Mouse (Mus musculus) testis, adult 2 months (tissue): ENCODE results near the gene Tnnt3. TPM values are rescaled to one million over a fixed set of nuclear protein-coding genes. Genes with fewer than 3 reads are reported as not detected.

ENCODE experiments used
- H3K27ac ChIP-seq: fragments of 200-500 bp; 2 replicates; pipeline ENCODE4 v1.5.1; 2012; ENCODE audit warnings: low read depth, low read length; ENCODE audit not compliant: control insufficient read depth, insufficient read depth
- H3K27me3 ChIP-seq: fragments of 200-500 bp; 2 replicates; pipeline ENCODE4 v1.6.1; 2012; ENCODE audit warnings: mild to moderate bottlenecking, low read length, moderate library complexity; ENCODE audit not compliant: control insufficient read depth, insufficient read depth
- H3K36me3 ChIP-seq: fragments of 200-500 bp; 2 replicates; pipeline ENCODE4 v1.6.1; 2012; ENCODE audit warnings: mild to moderate bottlenecking, low read length; ENCODE audit not compliant: control insufficient read depth, insufficient read depth
- H3K4me1 ChIP-seq: fragments of 200-500 bp; 2 replicates; pipeline ENCODE4 v1.6.1; 2012; ENCODE audit warnings: low read length; ENCODE audit not compliant: control insufficient read depth, insufficient read depth
- H3K4me3 ChIP-seq: fragments of 200-500 bp; 2 replicates; pipeline ENCODE4 v1.5.1; 2012; ENCODE audit warnings: low read depth, mild to moderate bottlenecking, low read length, moderate library complexity, mixed read lengths; ENCODE audit not compliant: control insufficient read depth
- CTCF ChIP-seq: fragments of 200-500 bp; IDR thresholded peaks from 2 replicates; pipeline ENCODE4 v1.5.1; 2012; ENCODE audit warnings: low read depth, mild to moderate bottlenecking, inconsistent platforms, low read length, moderate library complexity; ENCODE audit not compliant: control insufficient read depth, insufficient read depth, insufficient replicate concordance
- POLR2A ChIP-seq: fragments of 200-500 bp; IDR thresholded peaks from 2 replicates; pipeline ENCODE4 v1.6.1; 2012; ENCODE audit warnings: low read depth, mild to moderate bottlenecking, inconsistent platforms, low read length, moderate library complexity; ENCODE audit not compliant: control insufficient read depth
- polyA plus RNA-seq: library from polyadenylated mRNA; depleted of rRNA; stranded (reverse); fragments of >200 nt; gene quantifications from 2 replicates; pipeline ENCODE4 v1.2.3, GENCODE M21; 2012

Tnnt3 gene
- polyA plus RNA-seq, 1 experiment, result not detected

GRCm38 (mm10) chr7:142459299-142459691 is 39.3 kb upstream of the Tnnt3 start:
- no peak overlapping the region for H3K4me3 ChIP-seq
- TF ChIP-seq POLR2A, result no peak
- no peak for TF ChIP-seq CTCF
- H3K27me3 ChIP-seq, result no peaks in the 10 kb centered on the region
- no peaks in the 10 kb centered on the region for H3K36me3 ChIP-seq
- H3K27ac ChIP-seq, result no peak overlapping the region
- no peaks in the 10 kb centered on the region; the same call in 1 of the 2 replicates for H3K4me1 ChIP-seq

- TF ChIP-seq CTCF (no peak), POLR2A (no peak)
- Histone ChIP-seq H3K4me3 (no peak within 1 kb of the TSS), H3K27ac (no peak within 1 kb of the TSS), H3K36me3 (no peaks in the 10 kb centered on the region), H3K27me3 (no peaks in the 10 kb centered on the region), H3K4me1 (no peaks in the 10 kb centered on the region; the same call in 1 of the 2 replicates)
These were observed 38.0 kb upstream of the Tnnt3 start, which contains the start of gene Lsp1 for GRCm38 (mm10) chr7:142460636-142461077. TSS of gene Lsp1 (plus strand) at chr7:142460809.

- no peaks in the 10 kb centered on the region for H3K27me3 ChIP-seq
- H3K27ac ChIP-seq, result no peak overlapping the region
- no peaks in the 10 kb centered on the region for H3K36me3 ChIP-seq
- no peak overlapping the region for H3K4me3 ChIP-seq
- no peaks in the 10 kb centered on the region; the same call in 1 of the 2 replicates for H3K4me1 ChIP-seq
- TF ChIP-seq POLR2A, result no peak
- TF ChIP-seq CTCF, result no peak
These were observed 37.2 kb upstream of the Tnnt3 start for GRCm38 (mm10) chr7:142461446-142461845.

- H3K27me3 ChIP-seq, result no peaks in the 10 kb centered on the region
- H3K27ac ChIP-seq, result no peak overlapping the region
- no peak for TF ChIP-seq CTCF
- no peak for TF ChIP-seq POLR2A
- no peaks in the 10 kb centered on the region for H3K36me3 ChIP-seq
- no peaks in the 10 kb centered on the region; the same call in 1 of the 2 replicates for H3K4me1 ChIP-seq
- no peak overlapping the region for H3K4me3 ChIP-seq
These were observed 36.4 kb upstream of the Tnnt3 start for GRCm38 (mm10) chr7:142462190-142462589.

- Histone ChIP-seq H3K4me3 (no peak overlapping the region), H3K36me3 (no peaks in the 10 kb centered on the region), H3K27me3 (no peaks in the 10 kb centered on the region), H3K27ac (no peak overlapping the region), H3K4me1 (no peaks in the 10 kb centered on the region; the same call in 1 of the 2 replicates)
- TF ChIP-seq CTCF (no peak), POLR2A (no peak)
These were observed 36.0 kb upstream of the Tnnt3 start for GRCm38 (mm10) chr7:142462594-142463078.

- Histone ChIP-seq H3K4me3 (no peak overlapping the region), H3K27me3 (no peaks in the 10 kb centered on the region), H3K27ac (peak overlapping the region; percentile 8; the same call in 1 of the 2 replicates), H3K36me3 (no peaks in the 10 kb centered on the region), H3K4me1 (0 out of 2 replicates have a peak, but pooled peaks cover 2% of the 10 kb centered on the region)
- TF ChIP-seq CTCF (no peak), POLR2A (no peak)
These were observed 28.4 kb upstream of the Tnnt3 start for GRCm38 (mm10) chr7:142470171-142470691.

GRCm38 (mm10) chr7:142470808-142471413 is 27.7 kb upstream of the Tnnt3 start:
- no peaks in the 10 kb centered on the region for H3K27me3 ChIP-seq
- H3K4me3 ChIP-seq, result no peak overlapping the region
- H3K4me1 ChIP-seq, result 0 out of 2 replicates have a peak, but pooled peaks cover 2% of the 10 kb centered on the region
- TF ChIP-seq CTCF (no peak), POLR2A (no peak)
- H3K27ac ChIP-seq, result peak overlapping the region; percentile 8
- H3K36me3 ChIP-seq, result no peaks in the 10 kb centered on the region
